Mouse (Mus musculus): Measurements from ENCODE around the gene Plxdc2. TPM values are rescaled to one million over a fixed set of nuclear protein-coding genes. Genes with fewer than 3 reads are reported as not detected.
A peak's percentile ranks its signal among the peaks of the same experiment; 100 is the strongest.

Gene Plxdc2
- total RNA-seq (2015) (0.29 and 0.52 TPM in 2 replicates), total RNA-seq (2017) (0.14 and 0.29 TPM in 2 replicates)

- peak; percentile 60 for ATAC-seq (replicated peaks; ENCODE audit: poor library complexity)
Measured at GRCm38 (mm10) chr2:16356106-16356818, at the start of gene Plxdc2. TSS of gene Plxdc2 (plus strand) at chr2:16356304.

- ATAC-seq (replicated peaks; ENCODE audit: poor library complexity): no peak
Measured at GRCm38 (mm10) chr2:16310387-16310786, 45.7 kb upstream of the Plxdc2 start.

- ATAC-seq (replicated peaks; ENCODE audit: poor library complexity): peak; percentile 77
Measured at GRCm38 (mm10) chr2:16312400-16313070, 43.6 kb upstream of the Plxdc2 start.

- peak; percentile 73 for ATAC-seq (replicated peaks; ENCODE audit: poor library complexity)
Measured at GRCm38 (mm10) chr2:16335194-16335781, 20.8 kb upstream of the Plxdc2 start.

- ATAC-seq (replicated peaks; ENCODE audit: poor library complexity): no peak
Measured at GRCm38 (mm10) chr2:16344564-16344963, 11.5 kb upstream of the Plxdc2 start.

GRCm38 (mm10) chr2:16351106-16351505 is 5.0 kb upstream of the Plxdc2 start:
- no peak for ATAC-seq (replicated peaks; ENCODE audit: poor library complexity)

- ATAC-seq (replicated peaks; ENCODE audit: poor library complexity): peak; percentile 41
Measured at GRCm38 (mm10) chr2:16355611-16356105, 446 bp upstream of the Plxdc2 start.

GRCm38 (mm10) chr2:16356921-16357837 is 1.1 kb downstream of the Plxdc2 start:
- peak; percentile 2; the same call in 1 of the 2 replicates for ATAC-seq (replicated peaks; ENCODE audit: poor library complexity)

- ATAC-seq (replicated peaks; ENCODE audit: poor library complexity): no peak
Measured at GRCm38 (mm10) chr2:16357946-16358345, 1.8 kb downstream of the Plxdc2 start.

- peak; percentile 47 for ATAC-seq (replicated peaks; ENCODE audit: poor library complexity)
Measured at GRCm38 (mm10) chr2:16359341-16359928, 3.3 kb downstream of the Plxdc2 start.

GRCm38 (mm10) chr2:16364749-16365148 is 8.6 kb downstream of the Plxdc2 start:
- ATAC-seq (replicated peaks; ENCODE audit: poor library complexity): peak; percentile 71

- ATAC-seq (replicated peaks; ENCODE audit: poor library complexity): 0 out of 2 replicates have a peak, but pooled peaks have one; percentile 12
Measured at GRCm38 (mm10) chr2:16365830-16366401, 9.8 kb downstream of the Plxdc2 start.

- ATAC-seq (replicated peaks; ENCODE audit: poor library complexity): 0 out of 2 replicates have a peak, but pooled peaks have one; percentile 21
Measured at GRCm38 (mm10) chr2:16370419-16370818, 14.3 kb downstream of the Plxdc2 start.

GRCm38 (mm10) chr2:16374288-16374687 is 18.2 kb downstream of the Plxdc2 start:
- ATAC-seq (replicated peaks; ENCODE audit: poor library complexity): peak; percentile 83

- ATAC-seq (replicated peaks; ENCODE audit: poor library complexity): no peak
Measured at GRCm38 (mm10) chr2:16386206-16386605, 30.1 kb downstream of the Plxdc2 start.

GRCm38 (mm10) chr2:16386692-16387091 is 30.6 kb downstream of the Plxdc2 start:
- ATAC-seq (replicated peaks; ENCODE audit: poor library complexity): no peak

GRCm38 (mm10) chr2:16387787-16388186 is 31.7 kb downstream of the Plxdc2 start:
- ATAC-seq (replicated peaks; ENCODE audit: poor library complexity): no peak

GRCm38 (mm10) chr2:16397501-16397900 is 41.4 kb downstream of the Plxdc2 start:
- no peak for ATAC-seq (replicated peaks; ENCODE audit: poor library complexity)

- no peak for ATAC-seq (replicated peaks; ENCODE audit: poor library complexity)
Measured at GRCm38 (mm10) chr2:16398006-16398405, 41.9 kb downstream of the Plxdc2 start.

- ATAC-seq (replicated peaks; ENCODE audit: poor library complexity): no peak
Measured at GRCm38 (mm10) chr2:16398896-16399295, 42.8 kb downstream of the Plxdc2 start.

Measured in megakaryocyte progenitor cell, adult 5-6 weeks (primary cell).